7 mouse cellular contexts compared by ENCODE assay signal in genomic region chr7:130545893-130546292, GRCm38 (mm10). TPM values are rescaled to one million over a fixed set of nuclear protein-coding genes. Genes with fewer than 3 reads are reported as not detected.
A peak's percentile ranks its signal among the peaks of the same experiment; 100 is the strongest.
DNase-seq lines count a peak whose midpoint lies in the region; ATAC-seq and TF ChIP-seq lines count a peak whose summit lies in the region.

No protein-coding gene starts in this region.

- no peak for DNase-seq in forebrain, embryonic 11.5 days (ENCODE audit: low spot score)
- no peak for DNase-seq in limb, embryonic 14.5 days (ENCODE audit: low spot score)
- no peak for DNase-seq in embryo, embryonic 10.5 days (ENCODE audit: low spot score)
- DNase-seq in cerebellum, adult 18-20 months: no peak

- peaks cover 42% of the 10 kb centered on the region for H3K36me3 ChIP-seq in megakaryocyte, embryonic 14.5 days (replicated peaks; ENCODE audit: low read length)
- H3K36me3 ChIP-seq in forebrain, embryonic 11.5 days (ENCODE audit: control insufficient read depth, insufficient read depth, low read length): peaks cover 15% of the 10 kb centered on the region
- H3K36me3 ChIP-seq in limb, embryonic 14.5 days (ENCODE audit: control insufficient read depth, insufficient read depth, low read length): peaks cover 36% of the 10 kb centered on the region
- H3K36me3 ChIP-seq in stomach, embryonic 15.5 days: peaks cover 25% of the 10 kb centered on the region

- peak overlapping the region; percentile 95 for H3K9ac ChIP-seq in forebrain, embryonic 11.5 days (ENCODE audit: low read length)
- H3K9ac ChIP-seq in limb, embryonic 14.5 days (ENCODE audit: low read depth, low read length, severe bottlenecking): peak overlapping the region; percentile 97
- H3K9ac ChIP-seq in stomach, embryonic 15.5 days: peak overlapping the region; percentile 89; the same call in 1 of the 2 replicates

- peak overlapping the region; percentile 100 for H3K4me3 ChIP-seq in megakaryocyte, embryonic 14.5 days (replicated peaks)
- peak overlapping the region; percentile 77 for H3K4me3 ChIP-seq in forebrain, embryonic 11.5 days (ENCODE audit: low read depth, low read length)
- H3K4me3 ChIP-seq in limb, embryonic 14.5 days (replicated peaks; ENCODE audit: low read length): peak overlapping the region; percentile 88
- H3K4me3 ChIP-seq in stomach, embryonic 15.5 days (replicated peaks): peak overlapping the region; percentile 96

- peaks cover 37% of the 10 kb centered on the region for H3K4me1 ChIP-seq in megakaryocyte, embryonic 14.5 days
- H3K4me1 ChIP-seq in forebrain, embryonic 11.5 days (replicated peaks; ENCODE audit: control insufficient read depth, insufficient read depth, low read length): peaks cover 4% of the 10 kb centered on the region; the same call in 1 of the 2 replicates
- peaks cover 8% of the 10 kb centered on the region; the same call in 1 of the 2 replicates for H3K4me1 ChIP-seq in limb, embryonic 14.5 days (ENCODE audit: control insufficient read depth, insufficient read depth, low read length)
- H3K4me1 ChIP-seq in stomach, embryonic 15.5 days: peaks cover 9% of the 10 kb centered on the region; the same call in 1 of the 2 replicates

- WGBS in forebrain, embryonic 11.5 days: 64% methylated on average over 3 of the region's 3 CpGs
- 58% methylated on average over 3 of the region's 3 CpGs for WGBS in limb, embryonic 14.5 days
- WGBS in stomach, embryonic 15.5 days: 44% methylated on average over 3 of the region's 3 CpGs

- peak overlapping the region; percentile 54 for H3K4me2 ChIP-seq in forebrain, embryonic 11.5 days (ENCODE audit: low read depth, low read length, severe bottlenecking)
- H3K4me2 ChIP-seq in limb, embryonic 14.5 days (replicated peaks; ENCODE audit: low read depth, low read length, severe bottlenecking): peak overlapping the region; percentile 66
- peak overlapping the region; percentile 69 for H3K4me2 ChIP-seq in stomach, embryonic 15.5 days

- ATAC-seq in megakaryocyte, adult 5-6 weeks (ENCODE audit: poor library complexity, severe bottlenecking): no peak
- no peak for ATAC-seq in forebrain, embryonic 11.5 days (replicated peaks; ENCODE audit: low FRiP score)
- no peak for ATAC-seq in limb, embryonic 14.5 days (ENCODE audit: low FRiP score, low read depth)
- ATAC-seq in stomach, embryonic 15.5 days (ENCODE audit: insufficient read depth, low FRiP score, low read depth): no peak

- peaks cover 8% of the 10 kb centered on the region for H3K9me3 ChIP-seq in megakaryocyte, embryonic 14.5 days
- H3K9me3 ChIP-seq in forebrain, embryonic 11.5 days (ENCODE audit: control insufficient read depth, low read length): no peaks in the 10 kb centered on the region
- no peaks in the 10 kb centered on the region; the same call in 1 of the 2 replicates for H3K9me3 ChIP-seq in limb, embryonic 14.5 days (ENCODE audit: control insufficient read depth, low read length)
- H3K9me3 ChIP-seq in stomach, embryonic 15.5 days: no peaks in the 10 kb centered on the region

- no peak for TF ChIP-seq POLR2A in limb, embryonic 14.5 days (IDR thresholded peaks at IDR 0.05; ENCODE audit: borderline replicate concordance, extremely low read depth, insufficient read depth, insufficient read length)

- no peak overlapping the region; the same call in 1 of the 2 replicates for H3K27ac ChIP-seq in forebrain, embryonic 11.5 days (ENCODE audit: low read depth, low read length)
- H3K27ac ChIP-seq in limb, embryonic 14.5 days (replicated peaks; ENCODE audit: low read depth, low read length): peak overlapping the region; percentile 99; the same call in 1 of the 2 replicates
- H3K27ac ChIP-seq in stomach, embryonic 15.5 days: peak overlapping the region; percentile 100

- H3K27me3 ChIP-seq in megakaryocyte, embryonic 14.5 days (replicated peaks): peaks cover 4% of the 10 kb centered on the region
- H3K27me3 ChIP-seq in forebrain, embryonic 11.5 days (ENCODE audit: control insufficient read depth, insufficient read depth, low read length): no peaks in the 10 kb centered on the region
- H3K27me3 ChIP-seq in limb, embryonic 14.5 days (ENCODE audit: control insufficient read depth, insufficient read depth, low read length): no peaks in the 10 kb centered on the region
- H3K27me3 ChIP-seq in stomach, embryonic 15.5 days (replicated peaks): no peaks in the 10 kb centered on the region

RNA-seq across cellular contexts. Expression of gene Ate1, which starts 25.7 kb away (rescaled TPM):
- polyA plus RNA-seq in megakaryocyte, embryonic 14.5 days (2012; ENCODE audit: insufficient read depth, low replicate concordance): 2.4 and 2.8 TPM in 2 replicates
- 27.5 and 39.2 TPM in 2 replicates for total RNA-seq in megakaryocyte, adult 5-6 weeks (2015)
- total RNA-seq in megakaryocyte, adult 5-6 weeks (2017): 53.6 and 67.2 TPM in 2 replicates
- polyA plus RNA-seq in forebrain, embryonic 11.5 days (2014; fragmentation: Nextera tagmentation; extraction: Ambion mirVana): 57.5 and 59.7 TPM in 2 replicates
- 12.8 and 12.9 TPM in 2 replicates for polyA plus RNA-seq in limb, embryonic 14.5 days (2012; rRNA removed)
- 47.8 and 50.3 TPM in 2 replicates for polyA plus RNA-seq in limb, embryonic 14.5 days (2014; fragmentation: Nextera tagmentation; extraction: Ambion mirVana)
- polyA plus RNA-seq in stomach, embryonic 15.5 days (2015; fragmentation: Nextera tagmentation; extraction: Ambion mirVana): 58.0 and 59.2 TPM in 2 replicates

RNA-seq across cellular contexts. Expression of gene Nsmce4a, which starts 27.0 kb away (rescaled TPM):
- 50.8 and 64.5 TPM in 2 replicates for polyA plus RNA-seq in megakaryocyte, embryonic 14.5 days (2012; ENCODE audit: insufficient read depth, low replicate concordance)
- total RNA-seq in megakaryocyte, adult 5-6 weeks (2015): 152 and 195 TPM in 2 replicates
- total RNA-seq in megakaryocyte, adult 5-6 weeks (2017): 146 and 152 TPM in 2 replicates
- polyA plus RNA-seq in forebrain, embryonic 11.5 days (2014; fragmentation: Nextera tagmentation; extraction: Ambion mirVana): 211 and 215 TPM in 2 replicates
- 73.1 and 88.8 TPM in 2 replicates for polyA plus RNA-seq in limb, embryonic 14.5 days (2012; rRNA removed)
- 163 and 164 TPM in 2 replicates for polyA plus RNA-seq in limb, embryonic 14.5 days (2014; fragmentation: Nextera tagmentation; extraction: Ambion mirVana)
- 149 and 151 TPM in 2 replicates for polyA plus RNA-seq in stomach, embryonic 15.5 days (2015; fragmentation: Nextera tagmentation; extraction: Ambion mirVana)

RNA-seq across cellular contexts. Expression of gene Tacc2, which starts 31.3 kb away (rescaled TPM):
- 3.2 and 7.6 TPM in 2 replicates for polyA plus RNA-seq in megakaryocyte, embryonic 14.5 days (2012; ENCODE audit: insufficient read depth, low replicate concordance)
- total RNA-seq in megakaryocyte, adult 5-6 weeks (2015): 0.38 and 1.8 TPM in 2 replicates
- total RNA-seq in megakaryocyte, adult 5-6 weeks (2017): 0.16 and 0.22 TPM in 2 replicates
- polyA plus RNA-seq in forebrain, embryonic 11.5 days (2014; fragmentation: Nextera tagmentation; extraction: Ambion mirVana): 47.4 and 50.8 TPM in 2 replicates
- 47.3 and 49.1 TPM in 2 replicates for polyA plus RNA-seq in limb, embryonic 14.5 days (2012; rRNA removed)
- polyA plus RNA-seq in limb, embryonic 14.5 days (2014; fragmentation: Nextera tagmentation; extraction: Ambion mirVana): 38.2 and 39.8 TPM in 2 replicates
- polyA plus RNA-seq in stomach, embryonic 15.5 days (2015; fragmentation: Nextera tagmentation; extraction: Ambion mirVana): 21.4 and 28.1 TPM in 2 replicates
